ENCODE assay signal across 33 mouse cellular contexts in genomic region chr6:5734862-5735261, GRCm38 (mm10). TPM values are rescaled to one million over a fixed set of nuclear protein-coding genes. Genes with fewer than 3 reads are reported as not detected.
"Had no signal": no experiment of that assay in that cellular context is flagged by ENCODE, and none has a peak within 500 bp of the region (broad histone marks: within the 10 kb centered on the region; RNA-seq: fewer than 3 reads in every experiment).

No protein-coding gene starts in this region.

- H3K9ac ChIP-seq: limb, embryonic 12.5 days; limb, embryonic 13.5 days; limb, embryonic 15.5 days; liver, embryonic 12.5 days; liver, embryonic 13.5 days; liver, embryonic 14.5 days; liver, embryonic 15.5 days; liver, postnatal 0 days; lung, embryonic 14.5 days; lung, embryonic 15.5 days; midbrain, embryonic 12.5 days; midbrain, embryonic 13.5 days; midbrain, embryonic 15.5 days; neural tube, embryonic 12.5 days; neural tube, embryonic 13.5 days had no signal

- H3K9me3 ChIP-seq: limb, embryonic 10.5 days; limb, embryonic 12.5 days; limb, embryonic 13.5 days; limb, embryonic 15.5 days; liver, embryonic 12.5 days; liver, embryonic 13.5 days; liver, embryonic 15.5 days; lung, embryonic 15.5 days; midbrain, embryonic 10.5 days; midbrain, embryonic 12.5 days; midbrain, embryonic 13.5 days; midbrain, embryonic 15.5 days; neural tube, embryonic 12.5 days; neural tube, embryonic 13.5 days had no signal

- H3K4me3 ChIP-seq: limb, embryonic 10.5 days; limb, embryonic 12.5 days; limb, embryonic 13.5 days; limb, embryonic 15.5 days; liver, embryonic 12.5 days; liver, embryonic 13.5 days; liver, embryonic 15.5 days; lung, embryonic 15.5 days; megakaryocyte, embryonic 14.5 days; midbrain, embryonic 10.5 days; midbrain, embryonic 12.5 days; midbrain, embryonic 13.5 days; midbrain, embryonic 15.5 days; neural tube, embryonic 12.5 days; neural tube, embryonic 13.5 days had no signal

- ATAC-seq: liver, embryonic 12.5 days; liver, postnatal 0 days; lung, postnatal 0 days; midbrain, embryonic 13.5 days; midbrain, embryonic 15.5 days; midbrain, embryonic 16.5 days had no signal

- H3K36me3 ChIP-seq: limb, embryonic 10.5 days; limb, embryonic 12.5 days; limb, embryonic 13.5 days; limb, embryonic 15.5 days; liver, embryonic 12.5 days; liver, embryonic 13.5 days; liver, embryonic 15.5 days; lung, embryonic 15.5 days; midbrain, embryonic 10.5 days; midbrain, embryonic 12.5 days; midbrain, embryonic 13.5 days; midbrain, embryonic 15.5 days; neural tube, embryonic 12.5 days; neural tube, embryonic 13.5 days had no signal

- H3K4me2 ChIP-seq: limb, embryonic 12.5 days; limb, embryonic 13.5 days; limb, embryonic 15.5 days; liver, embryonic 11.5 days; liver, embryonic 12.5 days; liver, embryonic 13.5 days; liver, embryonic 15.5 days; lung, embryonic 14.5 days; lung, embryonic 15.5 days; midbrain, embryonic 11.5 days; midbrain, embryonic 12.5 days; midbrain, embryonic 13.5 days; midbrain, embryonic 15.5 days; neural tube, embryonic 12.5 days; neural tube, embryonic 13.5 days had no signal

- H3K4me1 ChIP-seq: limb, embryonic 10.5 days; limb, embryonic 12.5 days; limb, embryonic 13.5 days; limb, embryonic 15.5 days; liver, embryonic 12.5 days; liver, embryonic 13.5 days; liver, embryonic 15.5 days; lung, embryonic 15.5 days; megakaryocyte, embryonic 14.5 days; midbrain, embryonic 10.5 days; midbrain, embryonic 12.5 days; midbrain, embryonic 13.5 days; midbrain, embryonic 15.5 days; neural tube, embryonic 12.5 days; neural tube, embryonic 13.5 days had no signal

- H3K27me3 ChIP-seq: limb, embryonic 12.5 days; limb, embryonic 13.5 days; limb, embryonic 15.5 days; liver, embryonic 12.5 days; liver, embryonic 13.5 days; liver, embryonic 15.5 days; lung, embryonic 15.5 days; megakaryocyte, embryonic 14.5 days; midbrain, embryonic 12.5 days; midbrain, embryonic 13.5 days; midbrain, embryonic 15.5 days; neural tube, embryonic 12.5 days; neural tube, embryonic 13.5 days had no signal

- H3K27ac ChIP-seq: limb, embryonic 10.5 days; limb, embryonic 12.5 days; limb, embryonic 13.5 days; limb, embryonic 15.5 days; liver, embryonic 12.5 days; liver, embryonic 13.5 days; liver, embryonic 14.5 days; liver, embryonic 15.5 days; lung, embryonic 15.5 days; macrophage; midbrain, embryonic 10.5 days; midbrain, embryonic 12.5 days; midbrain, embryonic 13.5 days; midbrain, embryonic 15.5 days; neural tube, embryonic 12.5 days; neural tube, embryonic 13.5 days had no signal

- DNase-seq: left cerebral cortex, postnatal 4 days; liver; liver, embryonic 13.5 days; liver, postnatal 0 days; lung, adult 18-20 months; lung, adult 2 months; lung, embryonic 14.5 days; lung, postnatal 10 days; lung, postnatal 14 days; lung, postnatal 36 days; lung, postnatal 4 days; midbrain, embryonic 14.5 days had no signal

RNA-seq across cellular contexts. Expression of gene Dync1i1, which starts 9.4 kb away (rescaled TPM):
- polyA plus RNA-seq: liver, adult 2 months; liver, embryonic 14.5 days; macrophage had no signal
